Mouse (Mus musculus): Measurements from ENCODE around the gene LTO1.
"Not testable (repeated sequence)": the region's sequence is repeated elsewhere in the genome, so short reads cannot be mapped to it uniquely, and the experiment has no call there.

DNA sequence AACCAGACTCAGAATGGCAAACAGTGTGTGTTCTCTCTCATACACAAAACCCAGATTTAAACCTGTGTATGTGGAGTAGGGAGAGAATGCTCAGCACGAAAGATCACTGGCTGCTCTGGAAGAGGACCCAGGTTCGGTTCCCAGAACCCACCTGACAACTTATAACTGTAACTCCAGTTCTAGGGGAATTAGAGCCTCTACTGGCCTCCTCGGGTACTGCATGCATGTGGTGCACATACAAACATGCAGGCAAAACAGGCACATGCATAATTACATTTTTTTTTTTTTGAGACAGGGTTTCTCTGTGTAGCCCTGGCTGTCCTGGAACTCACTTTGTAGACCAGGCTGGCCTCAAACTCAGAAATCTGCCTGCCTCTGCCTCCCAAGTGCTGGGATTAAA is 9.4 kb upstream of the LTO1 start:
- peak; percentile 48 for TF ChIP-seq CTCF (IDR thresholded peaks at IDR 0.05; ENCODE audit: low read depth)
- not testable (repeated sequence) for TF ChIP-seq EP300 (IDR thresholded peaks at IDR 0.05; ENCODE audit: low read depth)
